Mouse (Mus musculus) gastrocnemius, adult 2 months (tissue): ENCODE results near the gene Pitpna. TPM values are rescaled to one million over a fixed set of nuclear protein-coding genes. Genes with fewer than 3 reads are reported as not detected.
A peak's percentile ranks its signal among the peaks of the same experiment; 100 is the strongest.

Source experiments
- DNase-seq: peaks from one replicate; pipeline ENCODE4 v3.0.0; 2022
- H3K27ac ChIP-seq: fragments of 200-600 bp; 2 replicates; pipeline ENCODE4 v1.8.1; 2022; ENCODE audit warnings: mild to moderate bottlenecking
- H3K4me3 ChIP-seq: fragments of 200-600 bp; 2 replicates; pipeline ENCODE4 v1.8.1; 2022; ENCODE audit warnings: mild to moderate bottlenecking, moderate library complexity
- CTCF ChIP-seq: fragments of 200-600 bp; IDR thresholded peaks from 2 replicates; pipeline ENCODE4 v1.8.1; 2022; ENCODE audit warnings: antibody characterized with exemption, mild to moderate bottlenecking, moderate library complexity
- intact Hi-C: fragments of 180-260 bp; cut with DNase I; formaldehyde crosslinking; loops from one replicate; pipeline ENCODE4 v1.15.1; 2025
- total RNA-seq, 2 experiments: library from RNA; stranded (reverse); gene quantifications; 2 replicates each; pipeline ENCODE4 v1.2.3; 2021

Pitpna gene
- total RNA-seq, 2 experiments from 2014 or later: 151 to 206 TPM

GRCm38 (mm10) chr11:75652222-75652941 lies 64.5 kb downstream of the Pitpna start:
- DNase-seq: no peak
- H3K27ac ChIP-seq: peak overlapping the region; percentile 98
- TF ChIP-seq CTCF: no peak
- H3K4me3 ChIP-seq: peak overlapping the region; percentile 94
- intact Hi-C loops: no loop called here

GRCm38 (mm10) chr11:75652942-75653684 lies 65.2 kb downstream of the Pitpna start:
- peak; percentile 9; the same call in 1 of the 2 replicates for TF ChIP-seq CTCF
- peak overlapping the region; percentile 98 for H3K27ac ChIP-seq
- intact Hi-C loops: no loop called here
- peak overlapping the region; percentile 94 for H3K4me3 ChIP-seq
- DNase-seq: no peak

- H3K4me3 ChIP-seq: peak overlapping the region; percentile 94
Observed at GRCm38 (mm10) chr11:75653781-75654470, 66.0 kb downstream of the Pitpna start.

DNA sequence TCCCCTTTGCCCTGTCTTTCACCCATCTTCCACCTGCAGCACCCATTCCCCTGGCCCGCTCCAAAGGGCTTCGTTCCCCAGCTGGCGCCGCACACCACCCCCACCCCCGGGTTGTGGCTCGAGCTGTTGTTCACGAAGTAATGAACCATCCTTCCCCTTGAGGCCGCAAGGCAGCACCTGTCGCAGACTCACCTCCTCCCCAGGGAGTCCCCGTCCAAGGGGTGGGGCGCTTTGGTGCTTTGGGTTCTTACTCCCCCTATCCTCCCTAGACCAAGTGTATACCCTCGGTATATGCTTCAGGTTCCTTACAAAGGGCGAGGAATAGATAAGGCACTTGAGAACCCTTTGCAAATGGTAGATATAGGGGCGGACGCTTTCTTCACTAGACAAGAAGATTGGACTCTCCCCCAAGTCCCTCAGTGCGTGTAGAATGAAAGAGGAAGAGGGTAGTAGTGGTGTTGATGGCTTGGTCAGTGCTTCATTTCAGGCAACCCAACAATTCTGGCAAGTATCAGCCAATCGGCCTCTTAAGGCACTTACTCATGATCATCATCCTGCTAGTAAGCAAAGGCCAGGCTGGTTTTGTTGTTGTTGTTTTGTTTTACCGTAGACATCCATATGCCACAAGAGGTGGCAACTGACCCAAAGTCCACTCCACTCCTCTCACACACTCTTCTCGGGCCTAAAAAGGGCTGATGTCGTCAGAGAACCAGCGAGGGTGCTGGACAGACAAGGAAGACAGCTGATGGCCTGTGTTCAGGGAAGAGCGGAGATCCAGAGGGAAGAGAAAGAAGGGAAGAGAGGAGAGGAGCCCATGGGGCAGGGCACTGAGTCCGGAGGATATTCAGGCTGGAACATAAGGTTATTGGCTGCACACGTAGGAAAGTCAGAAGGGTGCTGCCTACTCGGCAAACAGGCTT lies 66.8 kb downstream of the Pitpna start:
- DNase-seq: no peak
- intact Hi-C loops: no loop called here
- H3K27ac ChIP-seq: peak overlapping the region; percentile 98

More at GRCm38 (mm10) chr11:75653781-75654470, 66.0 kb downstream of the Pitpna start:
- peak overlapping the region; percentile 98 for H3K27ac ChIP-seq
- TF ChIP-seq CTCF: no peak
- peak; percentile 88 for DNase-seq
- intact Hi-C loops: no loop called here

GRCm38 (mm10) chr11:75655621-75656545 lies 68.0 kb downstream of the Pitpna start:
- H3K27ac ChIP-seq: peak overlapping the region; percentile 98
- TF ChIP-seq CTCF: 0 out of 2 replicates have a peak, but pooled peaks have one; percentile 1
- intact Hi-C loops: loop anchor here (2.0 kb wide), 1 partner anchor 23 kb away; the partner anchor contains the start of gene Crk
- peak overlapping the region; percentile 94 for H3K4me3 ChIP-seq
- DNase-seq: peak; percentile 87

More for the DNA sequence above, 66.8 kb downstream of the Pitpna start:
- TF ChIP-seq CTCF: no peak
- H3K4me3 ChIP-seq: peak overlapping the region; percentile 94

- intact Hi-C loops: loop anchor here (2.0 kb wide), 1 partner anchor 22 kb away; the partner anchor contains the start of gene Crk
- TF ChIP-seq CTCF: no peak
- H3K4me3 ChIP-seq: peak overlapping the region; percentile 94
- peak overlapping the region; percentile 98 for H3K27ac ChIP-seq
- DNase-seq: no peak
Observed at GRCm38 (mm10) chr11:75656621-75657590, 69.0 kb downstream of the Pitpna start.

DNA sequence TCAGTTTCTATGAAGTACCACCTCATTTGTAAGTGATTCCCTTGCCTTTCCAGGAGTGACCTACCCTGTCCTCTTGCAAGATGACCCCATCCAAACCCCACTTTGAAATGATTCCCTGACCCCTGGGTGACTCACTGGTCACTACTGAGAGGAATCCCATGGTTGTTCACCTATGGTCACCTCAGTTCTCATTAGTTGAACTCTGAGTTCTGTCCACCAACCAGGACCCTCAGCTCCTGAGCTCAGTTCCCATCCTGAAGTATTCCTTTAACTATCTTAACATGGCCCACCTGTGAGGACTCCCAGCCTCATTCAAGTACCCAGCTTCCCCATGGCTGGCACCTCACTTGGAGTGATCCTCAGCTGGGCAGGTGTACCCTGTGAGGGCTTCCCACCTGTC lies 69.9 kb downstream of the Pitpna start:
- DNase-seq: no peak
- intact Hi-C loops: loop anchor here (2.0 kb wide), 1 partner anchor 21 kb away; the partner anchor contains the start of gene Crk
- TF ChIP-seq CTCF: no peak
- Histone ChIP-seq H3K27ac (no peak overlapping the region), H3K4me3 (no peak overlapping the region)

DNA sequence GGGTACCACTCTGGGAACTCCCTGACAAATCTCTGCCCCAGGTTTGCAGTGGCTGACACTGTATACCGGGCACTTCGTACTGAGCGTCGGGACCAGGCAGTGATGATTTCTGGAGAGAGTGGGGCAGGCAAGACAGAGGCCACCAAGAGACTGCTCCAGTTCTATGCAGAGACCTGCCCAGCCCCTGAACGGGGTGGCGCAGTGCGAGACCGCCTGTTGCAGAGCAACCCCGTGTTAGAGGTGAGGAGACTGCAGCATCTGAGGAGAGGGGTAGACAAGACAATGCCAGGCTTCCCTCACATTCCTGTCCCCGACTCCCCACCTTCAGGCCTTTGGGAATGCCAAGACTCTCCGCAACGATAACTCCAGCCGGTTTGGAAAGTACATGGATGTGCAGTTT lies 70.4 kb downstream of the Pitpna start:
- no peak overlapping the region for H3K4me3 ChIP-seq
- DNase-seq: no peak
- intact Hi-C loops: no loop called here
- no peak for TF ChIP-seq CTCF
- no peak overlapping the region for H3K27ac ChIP-seq

- intact Hi-C loops: no loop called here
- no peak for TF ChIP-seq CTCF
- peak overlapping the region; percentile 13; the same call in 1 of the 2 replicates for H3K27ac ChIP-seq
- H3K4me3 ChIP-seq: no peak overlapping the region
- no peak for DNase-seq
Observed at GRCm38 (mm10) chr11:75658996-75659750, 71.3 kb downstream of the Pitpna start.
